ENCODE assay signal across 11 mouse cellular contexts in genomic region chr5:98283696-98284478, GRCm38 (mm10). TPM values are rescaled to one million over a fixed set of nuclear protein-coding genes. Genes with fewer than 3 reads are reported as not detected.
DNase-seq lines count a peak whose midpoint lies in the region; ATAC-seq and TF ChIP-seq lines count a peak whose summit lies in the region.
"Had no signal": no experiment of that assay in that cellular context is flagged by ENCODE, and none has a peak within 500 bp of the region (broad histone marks: within the 10 kb centered on the region; RNA-seq: fewer than 3 reads in every experiment).

No protein-coding gene starts in this region.

- intact Hi-C loops in heart, postnatal 36 days (cut with DNase I) = no loop called here

- no peak overlapping the region for H3ac ChIP-seq in myocyte (ENCODE audit: control insufficient read depth, insufficient read length)

- H3K4me1 ChIP-seq in heart, embryonic 15.5 days (replicated peaks) = no peaks in the 10 kb centered on the region
- 0 out of 2 replicates have a peak, but pooled peaks cover 2% of the 10 kb centered on the region for H3K4me1 ChIP-seq in lung, embryonic 15.5 days
- H3K4me1 ChIP-seq in embryonic facial prominence, embryonic 14.5 days (ENCODE audit: control insufficient read depth, insufficient read depth, low read length) = 0 out of 2 replicates have a peak, but pooled peaks cover 5% of the 10 kb centered on the region
- H3K4me1 ChIP-seq: megakaryocyte, embryonic 14.5 days had no signal

- no peak for TF ChIP-seq POLR2A in myocyte (IDR thresholded peaks at IDR 0.05; ENCODE audit: insufficient read length, low read depth)

- H3K36me3 ChIP-seq in heart, embryonic 15.5 days = no peaks in the 10 kb centered on the region
- no peaks in the 10 kb centered on the region for H3K36me3 ChIP-seq in lung, embryonic 15.5 days
- H3K36me3 ChIP-seq in embryonic facial prominence, embryonic 14.5 days (ENCODE audit: control insufficient read depth, insufficient read depth, low read length) = no peaks in the 10 kb centered on the region
- no peaks in the 10 kb centered on the region for H3K36me3 ChIP-seq in myocyte (ENCODE audit: control insufficient read depth, insufficient read depth)

- peak overlapping the region; percentile 40 for H3K4me2 ChIP-seq in heart, embryonic 15.5 days
- H3K4me2 ChIP-seq in lung, embryonic 15.5 days = peak overlapping the region; percentile 15; the same call in 1 of the 2 replicates
- peak overlapping the region; percentile 36 for H3K4me2 ChIP-seq in embryonic facial prominence, embryonic 14.5 days (ENCODE audit: low read depth, low read length)
- peak overlapping the region; percentile 67 for H3K4me2 ChIP-seq in myocyte (ENCODE audit: low read depth)

- H3K79me2 ChIP-seq in myocyte (ENCODE audit: control insufficient read depth, insufficient read depth) = no peaks in the 10 kb centered on the region

- no peak overlapping the region for H3K4me3 ChIP-seq in heart, embryonic 15.5 days
- H3K4me3 ChIP-seq in lung, embryonic 15.5 days = no peak overlapping the region
- H3K4me3 ChIP-seq in embryonic facial prominence, embryonic 14.5 days (ENCODE audit: low read depth, low read length) = no peak overlapping the region
- H3K4me3 ChIP-seq in myocyte = no peak overlapping the region
- H3K4me3 ChIP-seq: megakaryocyte, embryonic 14.5 days had no signal

- no peak for ATAC-seq in heart, embryonic 15.5 days (replicated peaks; ENCODE audit: insufficient number of reproducible peaks, insufficient read depth, low FRiP score, low read depth)
- ATAC-seq in lung, embryonic 15.5 days (ENCODE audit: borderline replicate concordance, extremely low read depth, low FRiP score, low TSS enrichment) = peak; percentile 42; the same call in 1 of the 2 replicates
- 0 out of 2 replicates have a peak, but pooled peaks have one; percentile 75 for ATAC-seq in embryonic facial prominence, embryonic 14.5 days (ENCODE audit: low read depth)

- H3K27ac ChIP-seq in heart, embryonic 15.5 days = no peak overlapping the region
- no peak overlapping the region for H3K27ac ChIP-seq in lung, embryonic 15.5 days
- no peak overlapping the region for H3K27ac ChIP-seq in embryonic facial prominence, embryonic 14.5 days (replicated peaks; ENCODE audit: low read depth, low read length)

- H3K9me3 ChIP-seq in heart, embryonic 15.5 days (replicated peaks) = no peaks in the 10 kb centered on the region
- no peaks in the 10 kb centered on the region for H3K9me3 ChIP-seq in lung, embryonic 15.5 days
- H3K9me3 ChIP-seq in embryonic facial prominence, embryonic 14.5 days (ENCODE audit: control insufficient read depth, low read length) = no peaks in the 10 kb centered on the region

- 22% methylated on average over 17 of the region's 17 CpGs for WGBS in heart, embryonic 15.5 days
- 27% methylated on average over 17 of the region's 17 CpGs for WGBS in lung, embryonic 15.5 days
- 28% methylated on average over 17 of the region's 17 CpGs for WGBS in embryonic facial prominence, embryonic 14.5 days

- DNase-seq in heart, postnatal 36 days = no peak
- DNase-seq in lung, postnatal 36 days = no peak
- DNase-seq in embryonic facial prominence, embryonic 14.5 days (ENCODE audit: low spot score) = peak; percentile 60
- no peak for DNase-seq in adrenal gland, postnatal 25 days
- DNase-seq in urinary bladder, postnatal 36 days (ENCODE audit: low spot score in 2 of 2) = no peak
- DNase-seq: adrenal gland, postnatal 14 days; gastrocnemius, postnatal 36 days had no signal

- H3K27me3 ChIP-seq in heart, embryonic 15.5 days = peaks cover 10% of the 10 kb centered on the region; the same call in 1 of the 2 replicates
- H3K27me3 ChIP-seq in lung, embryonic 15.5 days = no peaks in the 10 kb centered on the region
- H3K27me3 ChIP-seq in embryonic facial prominence, embryonic 14.5 days (replicated peaks; ENCODE audit: control insufficient read depth, insufficient read depth, low read length) = no peaks in the 10 kb centered on the region; the same call in 1 of the 2 replicates
- H3K27me3 ChIP-seq in myocyte (ENCODE audit: control insufficient read depth, insufficient read depth, insufficient read length) = no peaks in the 10 kb centered on the region
- H3K27me3 ChIP-seq: megakaryocyte, embryonic 14.5 days had no signal

- H3K9ac ChIP-seq in heart, embryonic 15.5 days = no peak overlapping the region
- no peak overlapping the region for H3K9ac ChIP-seq in lung, embryonic 15.5 days
- no peak overlapping the region for H3K9ac ChIP-seq in embryonic facial prominence, embryonic 14.5 days (ENCODE audit: low read depth, low read length)

TF ChIP-seq in myocyte, 11 proteins besides CTCF, POLR2A, EP300 and RAD21:
- TF ChIP-seq REST (IDR thresholded peaks at IDR 0.05; ENCODE audit: insufficient read depth, insufficient read length) = no peak
- peak in 2 of 3 experiments; percentile 70 to 80 for TF ChIP-seq MYOD1 (IDR thresholded peaks at IDR 0.05; ENCODE audit: control insufficient read depth in 1 of 3, insufficient read length in 2 of 3, low read depth in 2 of 3)
- peak; percentile 31 for TF ChIP-seq TCF12 (IDR thresholded peaks at IDR 0.05; ENCODE audit: insufficient read depth, poor library complexity, severe bottlenecking)
- TF ChIP-seq MYOG (IDR thresholded peaks at IDR 0.05; ENCODE audit: control insufficient read depth in 1 of 3, insufficient read depth in 1 of 3, insufficient read length in 2 of 3, low read depth in 2 of 3) = peak; percentile 35 to 71 (median 70)

RNA-seq across cellular contexts. Expression of gene Fgf5, which starts 29.9 kb away (rescaled TPM):
- polyA plus RNA-seq in heart, embryonic 15.5 days (2015; fragmentation: Nextera tagmentation; extraction: Ambion mirVana) = 0.38 and 0.43 TPM in 2 replicates
- not detected for total RNA-seq in heart, postnatal 36 days (2021)
- polyA plus RNA-seq in lung, embryonic 15.5 days (2015; fragmentation: Nextera tagmentation; extraction: Ambion mirVana) = 0.33 and 0.64 TPM in 2 replicates
- 1.6 and 1.7 TPM in 2 replicates for polyA plus RNA-seq in embryonic facial prominence, embryonic 14.5 days (2014; fragmentation: Nextera tagmentation; extraction: Ambion mirVana)
- polyA plus RNA-seq in myocyte (2012; fragmentation: generic; extraction: Trizol) = 0.40 TPM
- total RNA-seq in adrenal gland, postnatal 25 days (2021) = not detected in 2 replicates
- total RNA-seq: adrenal gland, postnatal 14 days had no signal

RNA-seq across cellular contexts. Expression of gene Cfap299, which starts 45.2 kb away (rescaled TPM):
- 0.22 TPM in 1 of 2 replicates, not detected in the other for polyA plus RNA-seq in heart, embryonic 15.5 days (2015; fragmentation: Nextera tagmentation; extraction: Ambion mirVana)
- total RNA-seq in heart, postnatal 36 days (2021) = not detected
- polyA plus RNA-seq in lung, embryonic 15.5 days (2015; fragmentation: Nextera tagmentation; extraction: Ambion mirVana) = 3.0 and 4.6 TPM in 2 replicates
- polyA plus RNA-seq in embryonic facial prominence, embryonic 14.5 days (2014; fragmentation: Nextera tagmentation; extraction: Ambion mirVana) = 1.1 and 1.9 TPM in 2 replicates
- polyA plus RNA-seq in myocyte (2012; fragmentation: generic; extraction: Trizol) = not detected
- not detected in 2 replicates for total RNA-seq in adrenal gland, postnatal 25 days (2021)
- total RNA-seq: adrenal gland, postnatal 14 days; gastrocnemius, postnatal 36 days had no signal

Comparison
In these comparisons a context has a peak if more than half of its experiments do, and no peak if none do; other contexts are left out.
1. H3K4me2 ChIP-seq: peak in every context shown above with its lines; median percentile 67 in myocyte; 40 in heart, embryonic 15.5 days; 36 in embryonic facial prominence, embryonic 14.5 days; 15 in lung, embryonic 15.5 days.